Mouse (Mus musculus): ENCODE measurements around the gene Slc24a3. TPM values are rescaled to one million over a fixed set of nuclear protein-coding genes. Genes with fewer than 3 reads are reported as not detected.

The Slc24a3 gene
- polyA plus RNA-seq, 1 experiment from 2014 or later = 0.81 TPM

DNA sequence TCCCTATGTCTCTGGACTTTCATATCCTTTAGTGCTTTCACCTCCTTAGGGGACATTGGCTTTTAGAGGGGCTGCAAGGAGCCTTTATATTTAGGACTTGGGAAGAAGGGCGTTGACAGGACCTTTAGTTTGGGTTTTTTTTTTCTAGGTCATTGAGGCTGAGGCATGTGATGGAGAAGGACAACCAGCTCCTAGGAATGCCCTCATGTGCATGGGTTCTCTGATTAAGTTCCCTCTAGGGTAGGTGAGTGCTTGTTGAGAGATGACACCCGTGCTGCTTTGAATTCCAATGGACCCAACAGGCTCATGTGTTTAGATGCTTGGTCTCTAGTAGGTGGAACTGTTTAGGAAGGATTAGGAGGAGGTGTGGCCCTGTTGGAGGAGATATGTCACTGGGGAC, 509.4 kb downstream of the Slc24a3 start:
- Histone ChIP-seq H3K36me3 (no peaks in the 10 kb centered on the region), H3K27me3 (peaks cover 12% of the 10 kb centered on the region; the same call in 1 of the 2 replicates), H3K4me1 (replicated peaks) (0 out of 2 replicates have a peak, but pooled peaks cover 5% of the 10 kb centered on the region), H3K27ac (no peak overlapping the region), H3K9ac (no peak overlapping the region), H3K4me2 (no peak overlapping the region), H3K4me3 (replicated peaks) (no peak overlapping the region), H3K9me3 (replicated peaks) (no peaks in the 10 kb centered on the region)
- WGBS (ENCODE audit: insufficient replicate concordance) = 52% methylated on average over 2 of the region's 2 CpGs
- DNase-seq (no peak), ATAC-seq (ENCODE audit: low read depth) (no peak)

DNA sequence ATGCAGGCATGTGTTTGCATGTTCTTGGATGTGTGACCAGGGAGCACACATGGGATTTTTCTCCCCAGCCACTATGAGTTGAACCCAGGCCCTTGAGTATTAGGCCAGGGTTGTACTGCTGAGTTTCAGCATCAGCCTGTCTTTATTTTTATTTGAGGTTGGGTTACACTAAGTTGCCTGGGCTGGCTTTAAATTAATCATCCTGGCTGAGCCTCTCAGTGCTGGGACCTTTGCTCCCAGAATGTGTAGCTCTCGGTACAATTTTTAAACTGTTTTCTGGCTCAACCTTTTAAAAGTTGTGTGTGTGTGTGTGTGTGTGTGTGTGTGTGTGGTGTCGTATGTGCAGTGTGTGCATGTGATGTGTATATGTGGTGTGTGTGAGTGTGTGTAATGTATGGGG, 512.6 kb downstream of the Slc24a3 start:
- H3K27ac ChIP-seq = no peak overlapping the region
- no peak overlapping the region for H3K4me2 ChIP-seq
- DNase-seq (no peak), ATAC-seq (ENCODE audit: low read depth) (no peak)
- no peaks in the 10 kb centered on the region for H3K36me3 ChIP-seq
- no peak overlapping the region for H3K4me3 ChIP-seq (replicated peaks)
- H3K9me3 ChIP-seq (replicated peaks) = no peaks in the 10 kb centered on the region
- WGBS (ENCODE audit: insufficient replicate concordance) = 71% methylated on average over 2 of the region's 2 CpGs
- no peak overlapping the region for H3K9ac ChIP-seq
- 0 out of 2 replicates have a peak, but pooled peaks cover 5% of the 10 kb centered on the region for H3K4me1 ChIP-seq (replicated peaks)
- peaks cover 11% of the 10 kb centered on the region; the same call in 1 of the 2 replicates for H3K27me3 ChIP-seq

GRCm38 (mm10) chr2:145680762-145681161, 513.2 kb downstream of the Slc24a3 start:
- DNase-seq = no peak
- Histone ChIP-seq H3K9me3 (replicated peaks) (no peaks in the 10 kb centered on the region), H3K36me3 (no peaks in the 10 kb centered on the region), H3K4me1 (replicated peaks) (0 out of 2 replicates have a peak, but pooled peaks cover 5% of the 10 kb centered on the region), H3K4me3 (replicated peaks) (no peak overlapping the region), H3K27ac (no peak overlapping the region), H3K9ac (no peak overlapping the region), H3K4me2 (no peak overlapping the region), H3K27me3 (peaks cover 6% of the 10 kb centered on the region; the same call in 1 of the 2 replicates)
- WGBS (ENCODE audit: insufficient replicate concordance) = 68% methylated on average over 9 of the region's 9 CpGs
- ATAC-seq (ENCODE audit: low read depth) = no peak

GRCm38 (mm10) chr2:145681626-145682025, 514.1 kb downstream of the Slc24a3 start:
- no peaks in the 10 kb centered on the region for H3K4me1 ChIP-seq (replicated peaks)
- H3K4me2 ChIP-seq = no peak overlapping the region
- H3K9ac ChIP-seq = no peak overlapping the region
- ATAC-seq (ENCODE audit: low read depth) (no peak), DNase-seq (no peak)
- WGBS (ENCODE audit: insufficient replicate concordance) = 69% methylated on average over 4 of the region's 4 CpGs
- H3K9me3 ChIP-seq (replicated peaks) = no peaks in the 10 kb centered on the region
- H3K4me3 ChIP-seq (replicated peaks) = no peak overlapping the region
- H3K27me3 ChIP-seq = no peaks in the 10 kb centered on the region
- H3K27ac ChIP-seq = no peak overlapping the region
- no peaks in the 10 kb centered on the region for H3K36me3 ChIP-seq

DNA sequence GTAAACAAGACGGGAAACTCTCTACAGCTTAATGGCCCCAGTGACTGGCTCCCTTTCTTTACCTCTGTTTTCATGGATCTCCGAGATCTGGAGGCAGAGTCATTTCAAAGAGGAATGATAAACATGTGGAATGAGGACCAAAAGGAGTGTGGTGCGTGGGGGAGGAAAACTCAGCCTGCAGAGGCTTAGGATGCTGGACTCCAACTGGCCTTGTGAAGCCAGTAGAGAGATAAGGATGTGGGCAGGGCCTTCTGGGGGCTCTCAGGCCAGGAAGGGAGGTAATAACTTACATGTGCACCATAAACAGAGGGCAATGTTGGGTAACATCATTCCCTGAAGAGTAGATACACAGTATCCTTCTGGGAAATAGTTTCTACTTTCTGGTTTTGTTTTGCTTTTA, 515.4 kb downstream of the Slc24a3 start:
- DNase-seq (no peak), ATAC-seq (ENCODE audit: low read depth) (no peak)
- no peak overlapping the region for H3K9ac ChIP-seq
- no peaks in the 10 kb centered on the region for H3K4me1 ChIP-seq (replicated peaks)
- H3K36me3 ChIP-seq = no peaks in the 10 kb centered on the region
- H3K4me2 ChIP-seq = no peak overlapping the region
- 45% methylated on average over 3 of the region's 3 CpGs for WGBS (ENCODE audit: insufficient replicate concordance)
- no peak overlapping the region for H3K27ac ChIP-seq
- no peaks in the 10 kb centered on the region for H3K9me3 ChIP-seq (replicated peaks)
- H3K4me3 ChIP-seq (replicated peaks) = no peak overlapping the region
- no peaks in the 10 kb centered on the region for H3K27me3 ChIP-seq

DNA sequence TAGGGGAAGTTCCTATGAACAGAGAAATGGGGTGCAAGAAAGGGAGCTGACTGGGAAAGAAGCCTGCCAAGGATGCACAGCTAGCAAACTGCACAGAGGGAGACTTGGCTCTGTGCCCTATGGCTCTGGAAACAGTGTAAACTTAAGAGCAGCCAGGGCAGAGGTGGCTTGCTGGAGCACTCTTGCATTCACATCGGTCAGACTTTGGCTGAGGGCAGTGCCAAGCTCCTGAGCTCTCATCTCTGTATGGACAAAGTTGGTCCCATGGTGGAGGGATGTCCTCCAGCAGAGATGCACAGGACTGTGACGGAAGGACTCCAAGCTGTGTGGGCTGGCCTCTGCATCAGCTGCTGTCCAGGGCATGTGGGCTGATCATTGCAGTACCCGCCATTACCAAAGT, 516.0 kb downstream of the Slc24a3 start:
- Histone ChIP-seq H3K4me2 (no peak overlapping the region), H3K4me1 (replicated peaks) (no peaks in the 10 kb centered on the region), H3K27ac (no peak overlapping the region), H3K36me3 (no peaks in the 10 kb centered on the region), H3K9ac (no peak overlapping the region), H3K27me3 (no peaks in the 10 kb centered on the region), H3K9me3 (replicated peaks) (no peaks in the 10 kb centered on the region), H3K4me3 (replicated peaks) (no peak overlapping the region)
- ATAC-seq (ENCODE audit: low read depth) (no peak; the same call in 1 of the 2 replicates), DNase-seq (no peak)
- 51% methylated on average over 3 of the region's 3 CpGs for WGBS (ENCODE audit: insufficient replicate concordance)

DNA sequence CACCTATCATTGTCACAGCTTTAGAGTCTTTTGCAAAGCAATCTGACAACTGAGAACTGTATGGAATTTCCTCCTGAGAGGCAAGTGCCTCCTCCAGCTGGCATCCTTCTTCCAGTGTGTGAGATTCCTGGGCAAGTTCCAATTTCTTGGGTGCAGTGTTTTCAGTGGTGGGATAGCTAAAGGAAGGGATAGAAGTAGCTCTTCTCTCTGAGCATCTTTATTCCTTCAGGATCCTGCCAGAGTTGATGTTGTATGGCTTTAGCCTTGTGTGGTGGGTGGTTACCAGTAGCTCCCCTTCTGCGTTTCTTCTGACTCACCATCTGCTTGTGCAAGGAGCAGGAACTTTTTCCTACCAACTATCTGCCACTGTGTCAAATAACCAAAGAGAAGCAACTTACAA, 516.6 kb downstream of the Slc24a3 start:
- ATAC-seq (ENCODE audit: low read depth) (no peak), DNase-seq (no peak)
- no peaks in the 10 kb centered on the region for H3K9me3 ChIP-seq (replicated peaks)
- H3K4me2 ChIP-seq = no peak overlapping the region
- 73% methylated on average over 1 of the region's 1 CpGs for WGBS (ENCODE audit: insufficient replicate concordance)
- no peaks in the 10 kb centered on the region for H3K4me1 ChIP-seq (replicated peaks)
- H3K27me3 ChIP-seq = no peaks in the 10 kb centered on the region
- H3K27ac ChIP-seq = no peak overlapping the region
- H3K4me3 ChIP-seq (replicated peaks) = no peak overlapping the region
- no peak overlapping the region for H3K9ac ChIP-seq
- no peaks in the 10 kb centered on the region for H3K36me3 ChIP-seq

- no peak overlapping the region for H3K4me3 ChIP-seq (replicated peaks)
- H3K27me3 ChIP-seq = no peaks in the 10 kb centered on the region
- DNase-seq (no peak), ATAC-seq (ENCODE audit: low read depth) (no peak)
- no peaks in the 10 kb centered on the region for H3K4me1 ChIP-seq (replicated peaks)
- WGBS (ENCODE audit: insufficient replicate concordance) = 24% methylated on average over 8 of the region's 8 CpGs
- H3K36me3 ChIP-seq = no peaks in the 10 kb centered on the region
- no peak overlapping the region for H3K4me2 ChIP-seq
- H3K9me3 ChIP-seq (replicated peaks) = no peaks in the 10 kb centered on the region
- H3K27ac ChIP-seq = no peak overlapping the region
- no peak overlapping the region for H3K9ac ChIP-seq
Measured at GRCm38 (mm10) chr2:145684891-145685290, 517.3 kb downstream of the Slc24a3 start.

DNA sequence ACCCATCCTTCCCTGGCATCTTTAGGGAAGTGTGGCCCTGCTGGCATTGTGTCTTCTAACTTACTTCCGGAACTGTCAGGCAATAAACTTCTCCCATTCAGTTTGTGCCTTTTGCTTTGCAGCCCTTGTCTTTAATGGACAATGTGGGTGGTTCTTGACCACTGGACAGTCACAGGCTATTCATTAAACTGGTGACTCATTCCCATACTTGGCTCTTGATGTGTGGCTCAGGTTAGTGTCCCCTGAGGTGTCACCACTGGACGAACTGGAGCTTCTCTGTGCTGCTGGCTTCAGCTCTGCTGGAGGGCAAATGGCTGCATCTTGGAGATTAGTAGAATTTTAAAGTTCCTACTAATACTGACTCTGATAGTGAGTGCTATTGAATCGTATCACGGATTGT, 518.5 kb downstream of the Slc24a3 start:
- WGBS (ENCODE audit: insufficient replicate concordance) = 62% methylated on average over 4 of the region's 4 CpGs
- no peaks in the 10 kb centered on the region for H3K9me3 ChIP-seq (replicated peaks)
- H3K4me2 ChIP-seq = no peak overlapping the region
- no peak overlapping the region for H3K9ac ChIP-seq
- DNase-seq (no peak), ATAC-seq (ENCODE audit: low read depth) (no peak)
- no peak overlapping the region for H3K4me3 ChIP-seq (replicated peaks)
- H3K4me1 ChIP-seq (replicated peaks) = no peaks in the 10 kb centered on the region
- no peaks in the 10 kb centered on the region for H3K36me3 ChIP-seq
- no peak overlapping the region for H3K27ac ChIP-seq
- no peaks in the 10 kb centered on the region for H3K27me3 ChIP-seq

DNA sequence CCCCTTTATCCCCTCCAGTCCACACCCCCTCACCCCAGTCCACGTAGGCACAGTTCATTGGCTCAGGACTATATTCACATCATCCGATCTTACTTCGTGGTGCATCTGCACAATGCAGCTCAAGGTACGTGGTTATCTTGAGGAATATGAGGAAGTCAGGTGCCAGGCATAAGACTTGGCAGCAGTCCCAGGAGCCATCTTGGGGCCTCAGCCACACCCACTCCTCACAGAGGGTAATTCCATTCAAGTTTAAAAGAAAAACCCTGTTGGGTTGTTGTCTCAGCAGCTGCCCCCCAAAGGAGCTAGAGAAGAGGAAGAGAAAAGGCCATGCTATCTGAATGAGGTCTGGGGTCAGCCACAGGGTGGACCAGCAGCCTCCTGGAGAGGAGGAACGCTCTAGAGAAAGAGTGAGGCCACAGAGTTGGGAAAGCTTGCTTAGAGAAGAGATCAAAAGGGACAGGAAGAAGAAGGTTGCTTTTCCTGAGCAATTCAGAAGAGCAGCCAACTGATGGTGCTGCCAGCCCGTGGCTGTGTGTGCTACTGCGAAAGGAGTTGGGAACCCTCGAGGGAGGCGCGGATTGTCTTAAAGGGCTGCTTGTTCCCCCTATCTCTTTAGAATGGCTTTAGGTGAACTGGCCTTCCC, 523.9 kb downstream of the Slc24a3 start:
- Histone ChIP-seq H3K4me2 (no peak overlapping the region), H3K27me3 (no peaks in the 10 kb centered on the region), H3K9me3 (replicated peaks) (no peaks in the 10 kb centered on the region), H3K27ac (no peak overlapping the region), H3K36me3 (no peaks in the 10 kb centered on the region), H3K4me1 (replicated peaks) (no peaks in the 10 kb centered on the region), H3K9ac (no peak overlapping the region), H3K4me3 (replicated peaks) (no peak overlapping the region)
- 71% methylated on average over 10 of the region's 10 CpGs for WGBS (ENCODE audit: insufficient replicate concordance)
- DNase-seq (no peak), ATAC-seq (ENCODE audit: low read depth) (no peak)
